Mouse (Mus musculus): Measurements from ENCODE around the gene Tmem200b. TPM values are rescaled to one million over a fixed set of nuclear protein-coding genes. Genes with fewer than 3 reads are reported as not detected.

The Tmem200b gene
- 0.99 and 1.2 TPM in 2 replicates for polyA plus RNA-seq (2015; fragmentation: Nextera tagmentation; extraction: Ambion mirVana)

DNA sequence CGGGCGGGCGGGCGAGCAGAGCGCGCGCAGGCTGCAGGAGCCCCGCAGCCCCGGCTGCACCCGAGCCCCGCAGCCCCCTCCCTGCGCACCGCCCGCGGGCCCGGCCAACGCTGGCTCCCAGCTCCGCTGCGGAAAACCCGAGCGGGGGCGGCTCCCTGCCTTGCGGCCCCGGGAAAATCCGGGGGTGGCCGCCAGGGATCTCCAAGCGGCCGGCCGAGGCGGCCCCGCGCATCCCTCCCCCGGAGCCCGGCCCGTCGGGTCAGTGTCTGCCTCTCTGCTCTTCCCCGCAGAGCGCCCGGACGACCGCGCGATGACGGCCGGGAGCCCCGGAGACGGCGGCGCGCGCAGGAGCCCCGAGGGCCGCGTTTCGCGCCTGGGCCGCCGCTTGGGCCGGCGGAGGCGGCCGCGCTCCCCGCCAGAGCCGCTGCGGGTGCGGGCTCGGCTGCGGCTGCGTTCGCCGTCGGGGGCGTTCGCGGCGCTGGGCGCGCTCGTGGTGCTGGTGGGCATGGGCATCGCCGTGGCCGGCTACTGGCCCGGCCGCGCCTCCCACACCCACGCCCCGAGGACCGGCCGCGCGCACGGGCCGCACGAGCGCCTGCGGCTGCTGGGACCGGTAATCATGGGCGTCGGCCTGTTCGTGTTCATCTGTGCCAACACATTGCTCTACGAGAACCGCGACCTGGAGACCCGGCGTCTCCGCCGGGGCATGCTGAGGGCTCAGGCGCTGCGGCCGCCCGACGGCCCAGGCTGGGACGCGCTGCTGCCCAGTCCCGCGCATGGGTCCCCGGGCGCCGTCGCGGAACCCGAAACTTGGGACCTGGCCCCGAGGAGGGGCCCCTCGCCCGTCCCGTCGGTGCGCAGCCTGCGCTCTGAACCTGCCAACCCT lies at the start of gene Tmem200b:
TSS of gene Tmem200b (plus strand) at position 311 of the 886 bp plus-strand sequence.
- Histone ChIP-seq H3K4me1 (peaks cover 41% of the 10 kb centered on the region), H3K4me3 (replicated peaks) (peak within 1 kb of the TSS; percentile 61), H3K9me3 (no peaks in the 10 kb centered on the region), H3K27me3 (replicated peaks) (peaks cover 30% of the 10 kb centered on the region), H3K27ac (peak within 1 kb of the TSS; percentile 38), H3K9ac (peak within 1 kb of the TSS; percentile 32), H3K4me2 (peak within 1 kb of the TSS; percentile 93), H3K36me3 (no peaks in the 10 kb centered on the region)
- WGBS: 2% methylated on average over 120 of the region's 130 CpGs
- ATAC-seq (ENCODE audit: insufficient read depth, low FRiP score, low read depth): no peak

DNA sequence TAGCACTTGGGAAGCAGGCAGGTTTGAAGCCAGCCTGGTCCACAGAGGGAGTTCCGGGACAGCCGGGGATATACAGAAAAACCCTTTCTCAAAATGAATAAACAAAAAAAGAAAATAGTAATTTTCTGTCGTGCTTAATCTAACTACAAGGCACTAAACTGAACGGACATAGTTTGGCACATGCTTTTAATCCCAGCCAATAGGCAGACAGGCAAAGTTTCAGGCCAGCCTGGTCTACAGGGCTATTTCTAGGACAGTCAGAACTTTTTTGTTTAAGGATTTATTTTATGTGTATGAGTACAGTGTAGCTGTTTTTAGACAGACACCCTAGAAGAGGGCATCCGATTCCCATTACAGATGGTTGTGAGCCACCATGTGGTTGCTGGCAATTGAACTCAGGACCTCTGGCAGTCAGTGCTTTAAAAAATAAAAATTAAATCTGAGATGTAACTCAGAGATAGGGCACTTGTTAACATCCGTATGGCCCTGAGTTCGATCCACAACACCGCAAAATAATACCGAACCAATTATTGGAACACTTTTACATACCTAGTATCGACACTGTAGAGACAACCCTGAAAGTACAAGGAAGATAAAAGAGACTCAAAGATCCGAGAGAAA lies 48.8 kb upstream of the Tmem200b start:
- H3K4me3 ChIP-seq (replicated peaks): peak overlapping the region; percentile 99
- H3K9ac ChIP-seq: peak overlapping the region; percentile 54; the same call in 1 of the 2 replicates
- ATAC-seq (ENCODE audit: insufficient read depth, low FRiP score, low read depth): no peak
- peak overlapping the region; percentile 87 for H3K27ac ChIP-seq
- no peaks in the 10 kb centered on the region for H3K9me3 ChIP-seq
- H3K4me1 ChIP-seq: peaks cover 20% of the 10 kb centered on the region; the same call in 1 of the 2 replicates
- H3K36me3 ChIP-seq: no peaks in the 10 kb centered on the region
- WGBS: 5% methylated on average over 11 of the region's 11 CpGs
- peak overlapping the region; percentile 61 for H3K4me2 ChIP-seq
- H3K27me3 ChIP-seq (replicated peaks): no peaks in the 10 kb centered on the region

DNA sequence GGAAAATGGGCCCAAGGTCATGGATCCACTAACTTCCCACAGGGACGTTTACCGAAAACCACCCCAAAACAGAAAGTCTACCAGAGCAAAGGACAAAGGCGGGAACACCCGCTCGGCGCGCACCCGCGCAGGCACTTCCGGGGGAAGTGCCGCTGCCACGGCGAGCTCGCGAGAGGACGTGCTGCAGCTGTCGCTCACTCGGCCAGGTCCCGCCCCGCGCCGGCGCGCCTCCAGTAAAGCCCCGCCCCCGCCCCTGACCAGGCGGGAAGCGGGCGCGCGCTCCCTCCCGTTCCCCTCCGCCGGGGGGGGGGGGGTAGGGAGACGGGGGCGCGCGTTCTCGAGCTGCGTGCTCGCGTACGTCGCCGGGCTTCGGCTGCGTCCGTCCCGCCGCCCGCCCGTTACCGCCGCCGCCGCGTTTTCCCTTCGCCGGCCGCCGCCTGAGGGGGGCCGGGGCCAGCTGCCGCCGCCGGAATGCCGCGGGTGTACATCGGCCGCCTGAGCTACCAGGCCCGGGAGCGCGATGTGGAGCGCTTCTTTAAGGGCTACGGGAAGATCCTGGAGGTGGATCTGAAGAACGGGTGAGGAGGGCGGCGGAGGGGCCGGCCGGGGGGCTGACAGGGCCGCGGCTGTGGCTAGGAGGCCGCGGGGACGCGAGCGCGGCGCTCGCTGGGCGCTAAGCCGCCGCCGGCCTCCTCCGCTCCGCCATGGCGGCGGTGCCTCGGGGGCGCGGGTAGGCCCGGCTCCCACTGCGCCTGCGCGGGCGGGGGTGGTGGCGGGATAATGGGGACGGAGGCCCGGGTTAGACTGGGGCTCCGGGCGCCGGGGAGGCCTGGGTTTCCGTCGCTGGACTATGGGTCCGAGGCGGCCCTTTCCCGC lies 48.0 kb upstream of the Tmem200b start, which contains the start of gene Srsf4:
TSS of gene Srsf4 (plus strand) at position 325 of the 876 bp plus-strand sequence.
- Histone ChIP-seq H3K4me1 (peaks cover 23% of the 10 kb centered on the region; the same call in 1 of the 2 replicates), H3K27ac (peak within 1 kb of the TSS; percentile 100), H3K4me3 (replicated peaks) (peak within 1 kb of the TSS; percentile 99), H3K4me2 (peak within 1 kb of the TSS; percentile 80), H3K36me3 (no peaks in the 10 kb centered on the region), H3K9ac (peak within 1 kb of the TSS; percentile 100), H3K9me3 (no peaks in the 10 kb centered on the region), H3K27me3 (replicated peaks) (no peaks in the 10 kb centered on the region)
- ATAC-seq (ENCODE audit: insufficient read depth, low FRiP score, low read depth): peak; percentile 95
- WGBS: under 1% methylated on average over 52 of the region's 116 CpGs

DNA sequence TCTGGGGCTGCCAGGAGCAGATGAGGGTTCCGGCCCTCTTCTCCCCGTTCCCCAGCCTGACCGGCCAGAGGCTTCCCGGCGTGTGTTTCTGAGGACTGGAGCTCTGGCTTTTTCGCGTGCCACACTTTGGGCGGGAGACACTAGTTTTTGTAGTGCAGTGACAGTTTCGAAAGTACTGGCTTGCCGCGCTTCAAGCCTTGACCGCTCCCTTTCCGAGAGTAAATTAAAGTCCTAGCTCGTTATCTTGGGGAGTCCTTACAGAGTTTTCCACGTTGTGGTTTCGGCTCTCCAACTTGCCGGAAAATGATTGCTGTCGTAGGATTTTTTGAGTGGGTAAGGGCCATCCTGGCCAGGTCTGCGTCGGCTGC lies 47.4 kb upstream of the Tmem200b start:
- 0% methylated on average over 20 of the region's 20 CpGs for WGBS
- Histone ChIP-seq H3K9ac (peak overlapping the region; percentile 100), H3K27me3 (replicated peaks) (no peaks in the 10 kb centered on the region), H3K4me3 (replicated peaks) (peak overlapping the region; percentile 99), H3K4me2 (peak overlapping the region; percentile 80), H3K36me3 (no peaks in the 10 kb centered on the region), H3K27ac (peak overlapping the region; percentile 100), H3K4me1 (peaks cover 23% of the 10 kb centered on the region; the same call in 1 of the 2 replicates), H3K9me3 (no peaks in the 10 kb centered on the region)
- peak; percentile 12; the same call in 1 of the 2 replicates for ATAC-seq (ENCODE audit: insufficient read depth, low FRiP score, low read depth)

DNA sequence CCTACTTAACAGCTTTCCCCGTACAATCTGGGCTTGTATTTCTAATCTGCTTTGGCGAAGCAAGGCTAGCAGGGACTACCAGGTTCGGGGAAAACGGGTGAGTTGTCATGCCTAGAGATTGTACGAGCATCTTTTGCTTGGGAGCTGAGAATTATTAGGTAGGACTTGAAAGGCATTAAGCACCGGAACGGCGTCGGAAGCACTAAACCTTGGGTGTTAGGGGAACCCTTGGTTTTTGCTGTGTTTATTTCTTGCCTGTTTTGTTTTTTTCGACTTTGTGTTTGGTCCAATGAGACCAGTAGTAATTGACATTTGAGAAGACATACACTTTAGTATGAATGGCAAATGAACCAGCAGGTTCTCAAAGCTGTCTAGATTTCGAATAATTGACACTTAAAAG lies 47.0 kb upstream of the Tmem200b start:
- no peak for ATAC-seq (ENCODE audit: insufficient read depth, low FRiP score, low read depth)
- H3K9me3 ChIP-seq: no peaks in the 10 kb centered on the region
- peak overlapping the region; percentile 100 for H3K27ac ChIP-seq
- peak overlapping the region; percentile 99 for H3K4me3 ChIP-seq (replicated peaks)
- WGBS: 4% methylated on average over 11 of the region's 11 CpGs
- H3K27me3 ChIP-seq (replicated peaks): no peaks in the 10 kb centered on the region
- peaks cover 27% of the 10 kb centered on the region for H3K4me1 ChIP-seq
- peak overlapping the region; percentile 100 for H3K9ac ChIP-seq
- no peaks in the 10 kb centered on the region for H3K36me3 ChIP-seq
- peak overlapping the region; percentile 80 for H3K4me2 ChIP-seq

DNA sequence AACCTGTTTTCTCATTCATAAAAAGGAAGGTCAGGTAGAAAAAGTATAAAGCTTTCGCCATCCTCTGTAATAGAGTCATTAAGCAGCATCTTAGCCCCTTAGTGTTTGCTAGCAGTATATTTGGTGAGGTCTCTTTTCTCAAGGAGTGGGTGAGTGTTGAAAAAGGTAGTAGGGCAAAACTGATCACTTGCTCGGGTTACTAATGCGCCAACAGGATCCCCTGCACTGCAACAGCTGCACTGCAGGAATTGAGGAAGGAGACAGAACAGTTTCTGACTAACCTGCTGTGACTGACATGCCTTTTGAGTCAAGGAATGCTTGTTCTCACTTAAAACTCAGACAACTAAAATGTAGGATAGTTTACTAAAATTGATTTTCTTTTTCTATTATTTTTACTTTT lies 46.3 kb upstream of the Tmem200b start:
- no peak for ATAC-seq (ENCODE audit: insufficient read depth, low FRiP score, low read depth)
- Histone ChIP-seq H3K4me1 (peaks cover 32% of the 10 kb centered on the region), H3K9me3 (no peaks in the 10 kb centered on the region), H3K27me3 (replicated peaks) (no peaks in the 10 kb centered on the region), H3K36me3 (no peaks in the 10 kb centered on the region), H3K27ac (no peak overlapping the region), H3K9ac (peak overlapping the region; percentile 100; the same call in 1 of the 2 replicates), H3K4me3 (replicated peaks) (peak overlapping the region; percentile 99), H3K4me2 (peak overlapping the region; percentile 80)
- 27% methylated on average over 3 of the region's 3 CpGs for WGBS

DNA sequence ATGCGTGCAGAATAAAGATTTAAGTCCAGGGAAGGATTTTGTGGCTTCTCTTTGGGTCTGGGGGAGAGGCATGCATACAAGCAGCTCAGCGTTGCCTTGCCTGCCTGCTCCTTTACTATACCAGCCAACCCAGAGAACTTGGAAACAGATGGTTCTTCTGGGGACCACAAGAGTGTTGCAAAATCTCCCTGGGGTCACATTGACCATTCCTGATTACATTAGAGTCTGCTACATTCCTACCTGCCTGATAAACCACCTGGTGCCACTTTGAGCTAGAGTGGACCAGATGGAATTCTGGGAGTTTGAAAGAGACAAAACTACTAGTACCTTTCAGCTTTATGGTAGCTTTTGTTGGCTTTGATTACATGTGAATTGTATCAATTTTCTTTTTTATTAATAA lies 44.7 kb upstream of the Tmem200b start:
- Histone ChIP-seq H3K9me3 (no peaks in the 10 kb centered on the region), H3K9ac (no peak overlapping the region), H3K36me3 (no peaks in the 10 kb centered on the region), H3K4me2 (no peak overlapping the region; the same call in 1 of the 2 replicates), H3K4me1 (peaks cover 32% of the 10 kb centered on the region), H3K27me3 (replicated peaks) (no peaks in the 10 kb centered on the region), H3K4me3 (replicated peaks) (no peak overlapping the region), H3K27ac (no peak overlapping the region)
- no peak for ATAC-seq (ENCODE audit: insufficient read depth, low FRiP score, low read depth)
- 59% methylated on average over 2 of the region's 2 CpGs for WGBS

DNA sequence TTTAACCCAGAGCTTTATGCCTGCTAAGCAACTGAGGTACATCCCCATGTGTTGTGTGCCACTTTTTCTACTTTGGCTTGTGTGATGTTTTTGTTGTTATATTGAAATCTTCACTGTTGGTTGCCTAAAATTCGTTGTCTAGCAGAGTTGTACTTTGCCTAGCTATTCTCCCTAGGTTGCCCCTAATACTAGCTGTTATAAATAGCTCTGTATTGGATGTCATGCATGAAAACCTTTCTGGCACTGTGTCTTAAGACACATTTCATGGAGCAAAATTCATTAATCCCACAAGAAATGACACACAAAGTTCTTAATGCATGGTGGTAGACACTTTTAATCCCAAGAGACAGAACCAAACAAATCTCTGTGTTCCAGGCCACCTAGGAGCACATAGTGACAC lies 41.9 kb upstream of the Tmem200b start:
- H3K4me3 ChIP-seq (replicated peaks): no peak overlapping the region
- H3K9me3 ChIP-seq: no peaks in the 10 kb centered on the region
- peaks cover 32% of the 10 kb centered on the region for H3K4me1 ChIP-seq
- no peak overlapping the region for H3K9ac ChIP-seq
- no peak overlapping the region for H3K4me2 ChIP-seq
- 79% methylated on average over 1 of the region's 1 CpGs for WGBS
- no peaks in the 10 kb centered on the region for H3K27me3 ChIP-seq (replicated peaks)
- ATAC-seq (ENCODE audit: insufficient read depth, low FRiP score, low read depth): no peak
- no peak overlapping the region for H3K27ac ChIP-seq
- no peaks in the 10 kb centered on the region for H3K36me3 ChIP-seq

DNA sequence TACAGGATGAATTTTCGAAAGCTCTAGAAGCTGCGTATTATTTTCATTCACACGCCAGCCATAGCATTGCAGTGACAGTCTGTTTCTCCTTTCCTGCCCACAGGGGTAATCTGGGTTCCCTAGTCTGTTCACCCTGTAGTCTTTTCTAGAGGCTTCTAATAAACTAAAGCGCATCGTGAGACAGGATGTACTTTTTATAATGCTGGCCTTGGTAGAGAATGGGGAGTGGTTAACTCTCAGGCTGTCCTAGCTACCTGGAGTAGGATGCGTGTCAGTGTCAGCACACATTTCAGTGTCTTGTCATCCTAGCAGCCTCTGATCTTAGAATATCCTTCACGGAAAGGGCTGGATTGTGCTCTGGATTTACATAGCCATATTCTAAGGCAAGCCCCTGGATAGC lies 40.3 kb upstream of the Tmem200b start:
- peaks cover 4% of the 10 kb centered on the region; the same call in 1 of the 2 replicates for H3K36me3 ChIP-seq
- H3K4me2 ChIP-seq: no peak overlapping the region
- no peak for ATAC-seq (ENCODE audit: insufficient read depth, low FRiP score, low read depth)
- H3K4me1 ChIP-seq: peaks cover 19% of the 10 kb centered on the region
- H3K9me3 ChIP-seq: no peaks in the 10 kb centered on the region
- no peak overlapping the region for H3K9ac ChIP-seq
- 79% methylated on average over 7 of the region's 7 CpGs for WGBS
- H3K27me3 ChIP-seq (replicated peaks): no peaks in the 10 kb centered on the region
- no peak overlapping the region for H3K27ac ChIP-seq
- H3K4me3 ChIP-seq (replicated peaks): no peak overlapping the region

DNA sequence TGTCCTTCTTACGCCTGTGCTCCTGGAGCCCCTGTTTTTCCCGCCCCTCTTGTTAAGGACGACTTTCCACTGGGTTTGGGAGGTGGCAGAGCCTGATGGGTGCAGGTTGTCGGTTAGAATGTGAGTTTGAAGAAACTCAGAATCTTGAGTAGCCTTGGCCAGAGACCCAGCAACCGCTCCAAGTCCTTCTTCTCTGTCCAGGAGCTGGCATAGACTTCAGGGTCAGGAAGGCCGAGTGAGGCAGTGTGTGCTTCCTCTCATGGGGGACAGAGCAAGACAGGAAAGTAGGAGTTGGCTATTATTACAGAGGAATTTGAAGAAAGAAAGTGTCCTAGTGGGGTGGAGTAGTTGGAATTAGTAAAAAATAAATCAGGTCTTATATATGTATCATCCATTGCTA lies 38.0 kb upstream of the Tmem200b start:
- Histone ChIP-seq H3K27ac (no peak overlapping the region), H3K27me3 (replicated peaks) (no peaks in the 10 kb centered on the region), H3K9ac (no peak overlapping the region), H3K4me3 (replicated peaks) (no peak overlapping the region), H3K4me2 (no peak overlapping the region), H3K4me1 (peaks cover 10% of the 10 kb centered on the region), H3K36me3 (peaks cover 4% of the 10 kb centered on the region; the same call in 1 of the 2 replicates), H3K9me3 (no peaks in the 10 kb centered on the region)
- ATAC-seq (ENCODE audit: insufficient read depth, low FRiP score, low read depth): no peak
- 69% methylated on average over 6 of the region's 6 CpGs for WGBS

DNA sequence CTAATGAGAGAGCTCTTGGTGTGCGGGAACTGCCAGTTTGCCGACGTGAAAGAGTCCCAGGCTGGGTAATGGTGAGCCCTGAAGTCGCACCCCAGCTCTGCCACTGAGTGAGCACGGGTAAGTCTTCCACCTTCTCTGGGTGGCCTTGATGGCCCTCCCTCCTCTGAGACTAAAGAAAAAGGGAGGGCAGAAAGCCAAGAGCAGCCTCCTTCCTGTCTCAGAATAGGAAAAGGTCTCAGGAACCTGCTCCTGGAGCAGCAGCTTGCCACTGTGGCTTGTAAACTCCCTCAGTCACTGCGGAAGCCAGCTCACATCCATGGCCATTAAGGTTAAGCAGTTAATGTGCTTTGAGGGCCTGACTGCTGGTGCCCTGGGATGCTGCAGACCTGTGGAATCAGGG lies 36.2 kb upstream of the Tmem200b start:
- Histone ChIP-seq H3K36me3 (peaks cover 4% of the 10 kb centered on the region; the same call in 1 of the 2 replicates), H3K4me2 (no peak overlapping the region), H3K27me3 (replicated peaks) (no peaks in the 10 kb centered on the region), H3K9me3 (no peaks in the 10 kb centered on the region), H3K4me3 (replicated peaks) (no peak overlapping the region), H3K9ac (no peak overlapping the region), H3K4me1 (no peaks in the 10 kb centered on the region), H3K27ac (no peak overlapping the region)
- ATAC-seq (ENCODE audit: insufficient read depth, low FRiP score, low read depth): no peak
- 81% methylated on average over 6 of the region's 6 CpGs for WGBS
